In the genomic region with DNA sequence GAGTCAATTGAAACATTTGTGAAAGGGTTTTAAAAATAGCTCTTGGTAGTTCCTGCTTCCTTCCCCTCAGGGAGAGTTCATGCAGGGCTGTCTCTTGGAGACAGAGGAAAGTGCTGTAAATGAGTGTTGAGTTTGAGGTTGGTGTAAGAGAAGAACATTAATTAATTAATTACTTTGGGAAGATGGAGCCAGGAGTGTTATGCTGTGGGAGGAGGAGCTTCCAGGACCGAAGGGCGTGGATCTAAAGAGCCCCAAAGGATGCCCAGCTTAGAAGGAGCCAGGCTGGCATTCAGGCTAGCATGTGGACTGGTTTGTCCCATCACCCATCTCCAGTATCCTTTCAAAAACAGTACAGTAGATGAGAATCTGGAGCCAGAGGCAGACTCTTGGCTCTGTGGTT, we compare ENCODE assay signal across 8 mouse cellular contexts. TPM values are rescaled to one million over a fixed set of nuclear protein-coding genes. Genes with fewer than 3 reads are reported as not detected.
DNase-seq lines count a peak whose midpoint lies in the region; ATAC-seq lines count a peak whose summit lies in the region.
"Not testable (repeated sequence)": the region's sequence is repeated elsewhere in the genome, so short reads cannot be mapped to it uniquely, and the experiment has no call there.
"Had no signal": no experiment of that assay in that cellular context is flagged by ENCODE, and none has a peak within 500 bp of the region (broad histone marks: within the 10 kb centered on the region; RNA-seq: fewer than 3 reads in every experiment).

No protein-coding gene starts in this region.

- not testable (repeated sequence) for H3K27ac ChIP-seq in embryonic facial prominence, embryonic 13.5 days; heart, embryonic 12.5 days (ENCODE audit: poor library complexity, severe bottlenecking); hindbrain, embryonic 14.5 days; kidney, embryonic 16.5 days (ENCODE audit: low read length); liver, embryonic 13.5 days; midbrain, embryonic 12.5 days (replicated peaks); neural tube, embryonic 14.5 days (ENCODE audit: low read depth, low read length)

- H3K4me3 ChIP-seq in embryonic facial prominence, embryonic 13.5 days; heart, embryonic 12.5 days; hindbrain, embryonic 14.5 days (replicated peaks; ENCODE audit: low read length); kidney, embryonic 16.5 days (ENCODE audit: low read length); liver, embryonic 13.5 days (replicated peaks); midbrain, embryonic 12.5 days; neural tube, embryonic 14.5 days (ENCODE audit: low read depth, low read length): not testable (repeated sequence)

- H3K27me3 ChIP-seq in embryonic facial prominence, embryonic 13.5 days; heart, embryonic 12.5 days (replicated peaks); hindbrain, embryonic 14.5 days (ENCODE audit: control insufficient read depth, insufficient read depth, low read length); kidney, embryonic 16.5 days (ENCODE audit: insufficient read depth, low read length); liver, embryonic 13.5 days; midbrain, embryonic 12.5 days; neural tube, embryonic 14.5 days (ENCODE audit: control insufficient read depth, insufficient read depth, low read length): not testable (repeated sequence)

- H3K4me1 ChIP-seq in embryonic facial prominence, embryonic 13.5 days; heart, embryonic 12.5 days (replicated peaks); hindbrain, embryonic 14.5 days (replicated peaks; ENCODE audit: control insufficient read depth, insufficient read depth, low read length); kidney, embryonic 16.5 days (ENCODE audit: insufficient read depth, low read length); liver, embryonic 13.5 days (replicated peaks); midbrain, embryonic 12.5 days; neural tube, embryonic 14.5 days (ENCODE audit: control insufficient read depth, insufficient read depth, low read length): not testable (repeated sequence)

- peak; percentile 59 for ATAC-seq in embryonic facial prominence, embryonic 13.5 days (ENCODE audit: insufficient number of reproducible peaks, insufficient read depth, low FRiP score, low TSS enrichment, low read depth)
- ATAC-seq in heart, embryonic 12.5 days (ENCODE audit: insufficient number of reproducible peaks, low FRiP score), result peak; percentile 87
- ATAC-seq in hindbrain, embryonic 14.5 days (ENCODE audit: low FRiP score), result peak; percentile 74
- ATAC-seq in kidney, embryonic 16.5 days (ENCODE audit: low FRiP score, low TSS enrichment), result peak; percentile 63; the same call in 1 of the 2 replicates
- peak; percentile 36; the same call in 1 of the 2 replicates for ATAC-seq in liver, embryonic 13.5 days (ENCODE audit: low read depth)
- peak; percentile 71 for ATAC-seq in midbrain, embryonic 12.5 days (ENCODE audit: low FRiP score, low read depth)
- ATAC-seq in neural tube, embryonic 14.5 days (ENCODE audit: low read depth), result peak; percentile 61; the same call in 1 of the 2 replicates

- not testable (repeated sequence) for H3K9ac ChIP-seq in embryonic facial prominence, embryonic 13.5 days; heart, embryonic 12.5 days; hindbrain, embryonic 14.5 days; kidney, embryonic 16.5 days (replicated peaks; ENCODE audit: low read length); liver, embryonic 13.5 days; midbrain, embryonic 12.5 days (replicated peaks); neural tube, embryonic 14.5 days (replicated peaks; ENCODE audit: low read depth, low read length)

- DNase-seq in hindbrain, embryonic 14.5 days (ENCODE audit: low spot score); liver, embryonic 13.5 days: not testable (repeated sequence)

- not testable (repeated sequence) for H3K9me3 ChIP-seq in embryonic facial prominence, embryonic 13.5 days; heart, embryonic 12.5 days (replicated peaks); hindbrain, embryonic 14.5 days (ENCODE audit: control insufficient read depth, low read length); kidney, embryonic 16.5 days (ENCODE audit: low read length); liver, embryonic 13.5 days (replicated peaks); midbrain, embryonic 12.5 days; neural tube, embryonic 14.5 days (ENCODE audit: control insufficient read depth, low read length)

- H3K36me3 ChIP-seq in embryonic facial prominence, embryonic 13.5 days; heart, embryonic 12.5 days; hindbrain, embryonic 14.5 days (replicated peaks; ENCODE audit: control insufficient read depth, insufficient read depth); kidney, embryonic 16.5 days (ENCODE audit: insufficient read depth, low read length); liver, embryonic 13.5 days; midbrain, embryonic 12.5 days; neural tube, embryonic 14.5 days (ENCODE audit: control insufficient read depth, insufficient read depth, low read length): not testable (repeated sequence)

- no CpG with 5 or more reads among the region's 2 CpGs for WGBS in embryonic facial prominence, embryonic 13.5 days
- no CpG with 5 or more reads among the region's 2 CpGs for WGBS in heart, embryonic 12.5 days
- no CpG with 5 or more reads among the region's 2 CpGs for WGBS in hindbrain, embryonic 14.5 days
- no CpG with 5 or more reads among the region's 2 CpGs for WGBS in kidney, embryonic 16.5 days
- no CpG with 5 or more reads among the region's 2 CpGs for WGBS in liver, embryonic 13.5 days (ENCODE audit: insufficient replicate concordance)
- no CpG with 5 or more reads among the region's 2 CpGs for WGBS in midbrain, embryonic 12.5 days
- no CpG with 5 or more reads among the region's 2 CpGs for WGBS in neural tube, embryonic 14.5 days

- not testable (repeated sequence) for H3K4me2 ChIP-seq in embryonic facial prominence, embryonic 13.5 days; heart, embryonic 12.5 days; hindbrain, embryonic 14.5 days (replicated peaks); kidney, embryonic 16.5 days (replicated peaks; ENCODE audit: low read depth, low read length); liver, embryonic 13.5 days; midbrain, embryonic 12.5 days (replicated peaks); neural tube, embryonic 14.5 days (ENCODE audit: low read depth, low read length)

RNA-seq across cellular contexts. Expression of gene Slc16a14, which starts 58.3 kb away (rescaled TPM):
- 0.29 and 0.63 TPM in 2 replicates for polyA plus RNA-seq in embryonic facial prominence, embryonic 13.5 days (2015; fragmentation: Nextera tagmentation; extraction: Ambion mirVana)
- polyA plus RNA-seq in heart, embryonic 12.5 days (2016; fragmentation: Nextera tagmentation; extraction: Ambion mirVana), result 0.17 and 0.26 TPM in 2 replicates
- 12.0 and 12.4 TPM in 2 replicates for polyA plus RNA-seq in hindbrain, embryonic 14.5 days (2014; fragmentation: Nextera tagmentation; extraction: Ambion mirVana)
- polyA plus RNA-seq in kidney, embryonic 16.5 days (2015; fragmentation: Nextera tagmentation; extraction: Ambion mirVana), result 0.19 and 0.35 TPM in 2 replicates
- 0.02 and 0.12 TPM in 2 replicates for polyA plus RNA-seq in liver, embryonic 13.5 days (2015; fragmentation: Nextera tagmentation; extraction: Ambion mirVana)
- 12.3 and 15.4 TPM in 2 replicates for polyA plus RNA-seq in midbrain, embryonic 12.5 days (2016; fragmentation: Nextera tagmentation; extraction: Ambion mirVana)
- 14.2 and 15.3 TPM in 2 replicates for polyA plus RNA-seq in neural tube, embryonic 14.5 days (2014; fragmentation: Nextera tagmentation; extraction: Ambion mirVana)
- polyA plus RNA-seq: large intestine, adult 2 months had no signal

Comparison
In these comparisons a context has a peak if more than half of its experiments do, and no peak if none do; other contexts are left out.
1. ATAC-seq: peak in every context shown above with its lines; median percentile 87 in heart, embryonic 12.5 days; 74 in hindbrain, embryonic 14.5 days; 71 in midbrain, embryonic 12.5 days; 63 in kidney, embryonic 16.5 days; 61 in neural tube, embryonic 14.5 days; 59 in embryonic facial prominence, embryonic 13.5 days; 36 in liver, embryonic 13.5 days.